Mouse (Mus musculus): ENCODE results near the gene Btrc.

GRCm38 (mm10) chr19:45533617-45534016, 170.1 kb downstream of the Btrc start:
- TF ChIP-seq CTCF (IDR thresholded peaks at IDR 0.05; ENCODE audit: low read depth, low read length) (no peak), TAL1 (conservative IDR thresholded peaks at IDR 0.05; ENCODE audit: low read depth, low read length) (no peak), POLR2AphosphoS5 (IDR thresholded peaks at IDR 0.05; ENCODE audit: insufficient replicate concordance, low read depth, low read length) (no peak)

Measured in G1E (cell line).